Mouse (Mus musculus) liver, postnatal 0 days (tissue): ENCODE measurements around the gene Thsd4.

Experiments
- CTCF ChIP-seq: sonication (generic); IDR thresholded peaks from 2 replicates; pipeline ENCODE4 v1.5.1; 2016; ENCODE audit warnings: antibody characterized with exemption, low read depth
- EP300 ChIP-seq: IDR thresholded peaks from 2 replicates; pipeline ENCODE4 v1.6.1; 2016; ENCODE audit warnings: antibody characterized with exemption, low read depth, mild to moderate bottlenecking

GRCm38 (mm10) chr9:60548182-60548581 lies 26.3 kb upstream of the Thsd4 start:
- TF ChIP-seq CTCF (peak; percentile 67), EP300 (no peak)
